Mouse (Mus musculus) c-Kit-positive CD71-positive TER-119-positive erythroid progenitor cells, embryonic 14.5 days (primary cell): ENCODE measurements around the gene Lmbrd2.
"Not testable (repeated sequence)": the region's sequence is repeated elsewhere in the genome, so short reads cannot be mapped to it uniquely, and the experiment has no call there.

Source experiments
- DNase-seq: peaks from one replicate; pipeline ENCODE4 v3.0.0-alpha.2; 2013; ENCODE audit warnings: low spot score

Gene Lmbrd2

GRCm38 (mm10) chr15:9134891-9135507 lies 5.4 kb upstream of the Lmbrd2 start:
- no peak for DNase-seq

DNA sequence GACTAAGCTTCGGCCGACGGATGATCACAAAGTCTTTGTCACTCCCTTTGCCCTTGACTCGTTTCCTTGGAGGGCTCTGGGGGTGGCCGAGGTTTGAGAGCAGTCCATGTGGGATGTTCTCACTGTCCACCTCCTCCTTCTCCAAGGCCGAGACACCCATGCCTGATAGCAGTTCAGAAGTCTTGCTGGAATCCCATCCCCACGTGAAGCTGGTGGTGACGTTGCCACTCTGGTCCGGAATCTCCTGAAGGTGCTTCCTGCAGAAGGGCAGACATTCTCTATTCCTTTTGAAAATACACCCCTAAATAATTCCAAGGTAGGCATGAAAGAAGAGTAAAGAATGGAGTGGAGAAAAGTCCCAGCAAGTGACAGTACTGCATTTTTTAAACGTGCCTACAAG lies 903 bp upstream of the Lmbrd2 start:
- DNase-seq: peak; percentile 13

DNA sequence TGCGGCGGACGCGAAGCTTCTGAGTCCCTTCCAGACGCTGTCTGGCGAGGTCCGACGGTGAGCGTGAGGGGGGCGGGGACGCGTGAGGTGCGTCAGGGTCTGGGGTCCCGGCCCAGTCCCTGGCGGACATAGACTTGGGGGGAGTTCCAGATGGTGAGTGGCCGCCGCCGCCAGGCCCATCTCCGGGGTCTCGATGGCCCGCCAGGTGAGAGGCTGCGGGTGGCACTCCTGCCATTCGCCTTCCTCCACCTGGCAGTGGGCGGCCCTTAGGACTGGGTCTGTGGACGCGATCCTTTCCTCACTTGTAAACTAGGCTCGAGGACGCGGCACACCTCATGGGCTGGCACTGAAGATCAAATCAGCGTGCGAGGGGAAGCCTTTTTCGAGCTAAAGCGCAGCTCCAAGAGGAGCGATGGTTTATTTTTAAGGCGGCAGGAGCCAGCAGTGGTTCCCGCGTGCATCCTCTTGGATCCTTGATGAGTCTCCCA lies 378 bp downstream of the Lmbrd2 start:
- peak; percentile 45 for DNase-seq

DNA sequence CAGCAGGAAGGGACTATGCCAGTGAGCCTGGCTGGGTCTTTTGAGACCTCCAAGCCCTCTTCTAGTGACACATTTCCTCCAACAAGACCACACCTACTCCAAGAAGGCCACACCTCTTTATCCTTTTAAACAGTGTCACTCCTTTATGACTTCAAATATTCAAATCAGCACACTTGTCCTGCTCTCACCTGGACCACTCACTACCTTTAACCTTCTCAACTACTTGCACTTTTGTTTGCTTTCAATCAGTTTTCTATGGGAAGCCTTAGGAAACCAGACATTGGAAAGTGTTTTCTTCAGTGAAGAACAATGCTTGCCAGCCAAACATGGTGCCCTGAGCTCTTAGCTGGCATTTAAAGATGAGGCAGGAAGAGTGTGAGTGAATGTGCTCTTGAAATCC lies 15.0 kb downstream of the Lmbrd2 start, which contains the start of gene Skp2:
Gene Skp2 (minus strand): TSS at position 101 of the 400 bp plus-strand sequence.
- no peak for DNase-seq

DNA sequence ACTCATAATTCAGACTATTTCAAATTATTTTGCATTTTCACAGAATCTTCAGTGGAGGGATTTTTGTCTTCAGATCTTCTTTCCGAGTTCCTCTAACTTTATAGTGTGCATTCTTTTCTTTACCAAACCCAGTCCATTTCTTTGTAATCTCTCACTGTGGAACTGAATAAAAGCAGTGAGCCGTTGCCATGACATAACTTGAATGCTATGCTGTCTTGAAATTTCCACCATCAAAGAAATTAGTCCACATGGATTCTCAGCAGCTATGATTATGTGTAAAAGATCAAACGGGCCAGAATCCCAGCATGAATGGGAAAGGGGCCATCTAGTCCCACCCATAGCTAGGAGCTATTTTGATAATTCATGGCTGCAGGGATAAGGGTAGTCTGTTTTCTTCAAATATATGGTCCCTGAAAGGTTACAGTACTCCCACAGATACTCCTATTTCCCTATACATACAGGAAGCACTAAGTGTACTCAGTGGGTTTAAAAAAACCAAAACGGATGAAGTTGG lies 22.3 kb downstream of the Lmbrd2 start:
- DNase-seq: no peak

- no peak for DNase-seq
These were observed 23.8 kb downstream of the Lmbrd2 start for GRCm38 (mm10) chr15:9164125-9164524.

DNA sequence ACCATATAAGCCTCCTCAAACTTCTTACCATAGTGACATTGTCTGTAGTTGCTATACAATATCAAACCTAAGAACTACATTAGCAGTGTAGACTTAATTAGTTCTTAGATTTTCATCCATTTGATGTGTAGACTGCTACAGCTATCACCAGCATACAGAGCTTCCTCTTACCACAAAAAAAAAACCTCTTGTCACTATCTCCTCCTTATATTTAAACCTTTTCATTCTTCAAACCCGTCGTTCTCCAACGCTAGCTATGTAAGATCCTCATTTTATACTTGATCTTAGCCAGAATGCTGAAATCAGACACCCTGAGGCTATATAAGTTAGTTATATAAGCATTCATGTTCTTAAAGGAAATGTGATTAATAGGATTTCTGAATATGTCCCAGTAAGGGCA lies 36.7 kb downstream of the Lmbrd2 start:
- DNase-seq: no peak

DNA sequence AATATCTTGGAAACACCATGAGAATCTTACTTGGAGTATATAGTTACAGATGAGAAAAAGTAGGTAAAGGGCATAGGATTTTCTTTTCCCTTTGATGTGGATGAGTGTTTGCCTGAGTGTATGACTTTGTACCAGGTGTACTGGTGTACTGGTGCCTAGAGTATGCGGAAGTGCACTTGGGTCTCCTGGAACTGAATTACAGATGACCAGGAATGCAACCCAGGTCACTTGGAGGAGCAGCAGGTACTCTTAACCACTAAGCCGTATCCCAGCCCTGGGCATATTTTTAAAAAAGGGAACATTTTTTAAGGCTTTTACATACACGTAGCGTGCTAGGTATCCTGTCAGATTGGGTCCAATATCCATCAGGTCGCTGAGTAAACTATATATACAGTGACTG lies 43.6 kb downstream of the Lmbrd2 start:
- DNase-seq: no peak

- no peak for DNase-seq
These were observed 49.4 kb downstream of the Lmbrd2 start for GRCm38 (mm10) chr15:9189796-9190195.

GRCm38 (mm10) chr15:9192685-9193084 lies 52.3 kb downstream of the Lmbrd2 start:
- DNase-seq: not testable (repeated sequence)

DNA sequence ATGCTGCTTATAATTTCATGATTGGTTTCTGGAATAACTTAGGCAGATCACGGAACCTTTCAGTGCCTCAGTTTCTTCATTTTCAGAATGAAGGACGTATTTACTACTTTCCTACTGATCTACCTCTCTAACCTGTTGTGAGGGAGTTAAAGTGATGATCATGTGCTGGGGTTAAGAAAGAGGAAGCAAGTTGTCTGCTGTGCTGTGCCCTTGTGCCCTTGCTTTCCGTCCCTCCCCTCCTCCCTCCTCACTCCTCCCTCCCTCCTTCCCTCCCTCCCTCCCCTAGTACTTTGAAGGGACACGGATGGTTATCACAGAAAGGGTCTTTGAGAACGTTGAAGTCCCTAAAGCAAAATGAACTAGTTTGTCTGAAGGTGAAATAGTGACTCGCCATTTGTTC lies 58.1 kb downstream of the Lmbrd2 start:
- DNase-seq: no peak

- no peak for DNase-seq
These were observed 71.5 kb downstream of the Lmbrd2 start for GRCm38 (mm10) chr15:9211891-9212290.

GRCm38 (mm10) chr15:9213026-9213425 lies 72.7 kb downstream of the Lmbrd2 start:
- DNase-seq: not testable (repeated sequence)

- not testable (repeated sequence) for DNase-seq
These were observed 73.1 kb downstream of the Lmbrd2 start for GRCm38 (mm10) chr15:9213431-9213830.

- no peak for DNase-seq
These were observed 76.1 kb downstream of the Lmbrd2 start for GRCm38 (mm10) chr15:9216446-9216845.

- not testable (repeated sequence) for DNase-seq
These were observed 90.6 kb downstream of the Lmbrd2 start for GRCm38 (mm10) chr15:9230917-9231316.

GRCm38 (mm10) chr15:9246345-9246744 lies 106.0 kb downstream of the Lmbrd2 start:
- DNase-seq: no peak
